Mouse (Mus musculus): ENCODE measurements around the gene Samd4b.

Samd4b gene

GRCm38 (mm10) chr7:28444344-28444974 lies 153.5 kb downstream of the Samd4b start:
- DNase-seq (ENCODE audit: low read depth) = no peak

GRCm38 (mm10) chr7:28442688-28443087 lies 155.3 kb downstream of the Samd4b start:
- DNase-seq (ENCODE audit: low read depth) = peak; percentile 98

GRCm38 (mm10) chr7:28441776-28442485 lies 156.0 kb downstream of the Samd4b start:
- DNase-seq (ENCODE audit: low read depth) = no peak

GRCm38 (mm10) chr7:28440739-28441138 lies 157.2 kb downstream of the Samd4b start:
- DNase-seq (ENCODE audit: low read depth) = peak; percentile 95

- DNase-seq (ENCODE audit: low read depth) = no peak
These were observed 159.2 kb downstream of the Samd4b start for GRCm38 (mm10) chr7:28438771-28439170.

GRCm38 (mm10) chr7:28437964-28438363 lies 160.0 kb downstream of the Samd4b start:
- DNase-seq (ENCODE audit: low read depth) = no peak

- peak; percentile 97 for DNase-seq (ENCODE audit: low read depth)
These were observed 160.9 kb downstream of the Samd4b start, which contains the start of gene Gmfg for GRCm38 (mm10) chr7:28436932-28437570. Gmfg (plus strand) TSS chr7:28437447.

GRCm38 (mm10) chr7:28436271-28436904 lies 161.6 kb downstream of the Samd4b start:
- peak; percentile 100 for DNase-seq (ENCODE audit: low read depth)

- no peak for DNase-seq (ENCODE audit: low read depth)
These were observed 162.2 kb downstream of the Samd4b start for GRCm38 (mm10) chr7:28435660-28436259.

GRCm38 (mm10) chr7:28432252-28432651 lies 165.7 kb downstream of the Samd4b start:
- no peak for DNase-seq (ENCODE audit: low read depth)

- DNase-seq (ENCODE audit: low read depth) = peak; percentile 84
These were observed 167.4 kb downstream of the Samd4b start for GRCm38 (mm10) chr7:28430512-28430911.

- DNase-seq (ENCODE audit: low read depth) = no peak
These were observed 170.2 kb downstream of the Samd4b start for GRCm38 (mm10) chr7:28427738-28428137.

GRCm38 (mm10) chr7:28423018-28423417 lies 174.9 kb downstream of the Samd4b start:
- DNase-seq (ENCODE audit: low read depth) = no peak

GRCm38 (mm10) chr7:28419416-28419815 lies 178.5 kb downstream of the Samd4b start:
- DNase-seq (ENCODE audit: low read depth) = no peak

GRCm38 (mm10) chr7:28418096-28418670 lies 179.8 kb downstream of the Samd4b start:
- no peak for DNase-seq (ENCODE audit: low read depth)

GRCm38 (mm10) chr7:28417368-28417767 lies 180.6 kb downstream of the Samd4b start:
- peak; percentile 31 for DNase-seq (ENCODE audit: low read depth)

- DNase-seq (ENCODE audit: low read depth) = no peak
These were observed 185.1 kb downstream of the Samd4b start for GRCm38 (mm10) chr7:28412826-28413225.

- DNase-seq (ENCODE audit: low read depth) = no peak
These were observed 187.0 kb downstream of the Samd4b start for GRCm38 (mm10) chr7:28410841-28411475.

- no peak for DNase-seq (ENCODE audit: low read depth)
These were observed 196.0 kb downstream of the Samd4b start for GRCm38 (mm10) chr7:28401942-28402341.

GRCm38 (mm10) chr7:28401030-28401429 lies 196.9 kb downstream of the Samd4b start:
- DNase-seq (ENCODE audit: low read depth) = peak; percentile 61

GRCm38 (mm10) chr7:28398696-28399340 lies 199.1 kb downstream of the Samd4b start:
- no peak for DNase-seq (ENCODE audit: low read depth)
